Mouse (Mus musculus) Patski (cell line): Measurements from ENCODE around the gene Ccdc50. TPM values are rescaled to one million over a fixed set of nuclear protein-coding genes. Genes with fewer than 3 reads are reported as not detected.
A peak's percentile ranks its signal among the peaks of the same experiment; 100 is the strongest.

Experiments
- ATAC-seq: fragments of 100-300 bp; one replicate; pipeline ENCODE4 v1.8.0; 2021
- CTCF ChIA-PET: fragments of 350-600 bp; sonication (Branson Sonifier 250); formaldehyde crosslinking; loops from one replicate; lab custom pipeline; 2022; ENCODE audit warnings: inconsistent platforms; lab: Charles Lee
- POLR2A ChIA-PET: fragments of 350-600 bp; sonication (Branson Sonifier 250); formaldehyde crosslinking; loops from one replicate; lab custom pipeline; 2022; ENCODE audit warnings: antibody characterized with exemption, inconsistent platforms; lab: Charles Lee
- DNase-seq: peaks from one replicate; pipeline ENCODE4 v3.0.0-alpha.2; 2011; ENCODE audit warnings: low read depth, low spot score
- H3K27me3 ChIP-seq: fragments of 371-371 bp; one replicate; pipeline ENCODE4 v1.5.1; 2021
- CTCF ChIP-seq: fragments of 100-300 bp; IDR thresholded peaks from one replicate; pipeline ENCODE4 v1.5.1; 2021
- in situ Hi-C: fragments of 300-500 bp; cut with MboI; formaldehyde crosslinking; loops from 3 replicates; pipeline ENCODE4 v1.11.1; 2018; ENCODE audit warnings: low pct_unique_long_range_greater_than_20kb, mixed read lengths
- polyA plus RNA-seq: library from polyadenylated mRNA; unstranded; gene quantifications from one replicate; pipeline ENCODE4 v1.2.3, GENCODE M21; 2021

The Ccdc50 gene
- polyA plus RNA-seq, 1 experiment from 2014 or later = 120 TPM

DNA sequence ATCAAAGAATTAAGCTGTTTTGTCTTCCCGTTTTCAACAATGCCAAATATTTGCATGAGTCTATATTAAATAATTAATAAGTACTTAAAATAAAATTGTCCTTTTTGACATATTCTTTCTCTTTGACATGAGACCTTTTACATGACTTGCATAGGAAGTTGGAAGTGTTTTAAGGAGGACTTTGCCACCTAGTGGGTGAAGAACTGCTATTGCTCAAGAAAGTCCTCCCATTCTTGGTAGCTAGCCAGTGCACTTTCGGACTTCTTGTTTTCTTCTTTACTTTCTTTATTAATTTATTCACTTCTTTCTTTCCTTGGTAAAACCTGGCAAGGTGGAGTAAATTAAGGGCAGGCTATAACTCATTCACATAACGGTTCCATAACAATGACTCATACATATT lies 55.3 kb downstream of the Ccdc50 start:
- TF ChIP-seq CTCF = peak; percentile 26
- no peaks in the 10 kb centered on the region for H3K27me3 ChIP-seq
- POLR2A ChIA-PET = interaction anchor here (0.6 kb wide), 1 partner anchor 98 kb away, joined by 4 read pairs; no protein-coding TSS in a partner anchor
- ATAC-seq (no peak), DNase-seq (no peak)
- CTCF ChIA-PET = interaction anchor here (0.8 to 1.5 kb wide), 5 partner anchors 9 to 139 kb away, joined by 3 read pairs; no protein-coding TSS in a partner anchor
- in situ Hi-C loops = no loop called here

- in situ Hi-C loops = no loop called here
- no peak for TF ChIP-seq CTCF
- ChIA-PET CTCF (no interaction called here), POLR2A (no interaction called here)
- no peak for ATAC-seq
- no peak for DNase-seq
- H3K27me3 ChIP-seq = no peaks in the 10 kb centered on the region
Observed at GRCm38 (mm10) chr16:27449360-27449759, 60.7 kb downstream of the Ccdc50 start.

DNA sequence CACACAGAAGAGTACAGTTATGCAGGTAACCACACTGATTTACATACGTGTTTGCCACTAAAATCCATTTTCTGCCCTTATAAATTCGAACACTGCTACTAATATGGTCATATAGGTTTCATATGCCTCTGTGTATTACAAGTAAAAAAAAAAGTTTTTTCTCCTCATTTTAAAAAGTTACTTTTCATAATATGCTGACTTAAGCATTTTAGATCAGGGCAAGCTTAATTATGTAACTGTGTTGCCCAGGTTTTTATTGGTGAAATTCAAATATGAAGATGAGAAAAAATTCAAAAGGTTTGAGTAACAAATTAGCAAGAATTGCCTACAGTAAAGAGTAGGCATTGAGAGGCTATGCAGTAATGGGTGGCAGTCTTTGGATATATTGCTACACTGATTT lies 62.0 kb downstream of the Ccdc50 start:
- DNase-seq (no peak), ATAC-seq (no peak)
- POLR2A ChIA-PET = no interaction called here
- H3K27me3 ChIP-seq = no peaks in the 10 kb centered on the region
- CTCF ChIA-PET = no interaction called here
- in situ Hi-C loops = loop anchor here (25.0 kb wide), 2 partner anchors 463 to 712 kb away; partner anchors contain the start of gene Gmnc
- TF ChIP-seq CTCF = no peak

- ChIA-PET CTCF (interaction anchor here (0.8 to 2.8 kb wide), 2 partner anchors 16 to 231 kb away, joined by 4 to 9 read pairs; no protein-coding TSS in a partner anchor), POLR2A (no interaction called here)
- in situ Hi-C loops = loop anchor here (25.0 kb wide), 2 partner anchors 466 to 709 kb away; partner anchors contain the start of gene Gmnc
- H3K27me3 ChIP-seq = no peaks in the 10 kb centered on the region
- DNase-seq = no peak
- peak; percentile 65 for ATAC-seq
- TF ChIP-seq CTCF = no peak
Observed at GRCm38 (mm10) chr16:27453396-27453795, 64.7 kb downstream of the Ccdc50 start.

DNA sequence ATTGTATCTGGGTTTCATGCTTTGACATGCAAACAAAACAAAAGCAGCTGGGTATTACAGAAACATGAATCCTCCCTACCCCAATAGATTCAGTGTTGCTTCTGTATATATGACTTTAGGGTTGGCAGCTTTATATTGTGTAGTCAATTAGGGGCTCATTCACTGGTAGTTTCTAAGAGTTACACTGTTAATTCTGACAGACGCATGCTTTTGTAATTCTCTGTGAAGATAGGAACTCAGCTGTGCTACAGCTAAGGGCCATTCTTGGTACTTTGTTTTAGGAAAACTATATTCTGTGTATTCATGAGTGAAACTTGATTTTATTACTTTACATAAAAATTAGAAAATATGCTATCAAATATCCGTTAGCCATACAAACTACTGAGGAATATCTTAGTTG lies 65.2 kb downstream of the Ccdc50 start:
- CTCF ChIA-PET = interaction anchor here (0.8 to 2.8 kb wide), 2 partner anchors 15 to 232 kb away, joined by 4 to 9 read pairs; no protein-coding TSS in a partner anchor
- DNase-seq (no peak), ATAC-seq (no peak)
- in situ Hi-C loops = loop anchor here (25.0 kb wide), 2 partner anchors 467 to 708 kb away; partner anchors contain the start of gene Gmnc
- TF ChIP-seq CTCF = no peak
- H3K27me3 ChIP-seq = no peaks in the 10 kb centered on the region
- POLR2A ChIA-PET = no interaction called here

DNA sequence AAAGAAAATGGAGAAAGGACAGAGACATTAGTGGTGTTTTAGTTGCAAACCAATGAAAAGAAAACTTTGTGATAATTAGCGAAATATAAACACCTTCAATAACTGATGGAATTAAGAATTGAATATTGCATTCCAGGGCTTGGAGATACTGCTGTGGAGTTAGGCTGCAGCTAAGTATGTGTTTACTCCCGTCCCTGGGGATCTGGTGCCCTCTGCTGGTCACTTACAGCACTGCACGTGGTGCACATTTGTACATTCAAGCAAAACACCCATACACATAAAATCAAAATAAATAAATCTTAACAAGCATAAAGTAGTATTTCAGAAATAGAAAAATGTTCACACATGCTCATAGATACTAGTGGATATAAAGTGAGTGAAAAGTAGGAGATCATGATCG lies 68.6 kb downstream of the Ccdc50 start:
- ATAC-seq = peak; percentile 78
- peaks cover 6% of the 10 kb centered on the region for H3K27me3 ChIP-seq
- TF ChIP-seq CTCF = peak; percentile 98
- in situ Hi-C loops = loop anchor here (5.0 to 25.0 kb wide), 4 partner anchors 235 to 705 kb away; partner anchors contain the start of gene Gmnc
- ChIA-PET POLR2A (no interaction called here), CTCF (interaction anchor here (0.8 to 3.8 kb wide), 2 partner anchors 11 to 104 kb away, joined by 3 to 24 read pairs; no protein-coding TSS in a partner anchor)
- no peak for DNase-seq

DNA sequence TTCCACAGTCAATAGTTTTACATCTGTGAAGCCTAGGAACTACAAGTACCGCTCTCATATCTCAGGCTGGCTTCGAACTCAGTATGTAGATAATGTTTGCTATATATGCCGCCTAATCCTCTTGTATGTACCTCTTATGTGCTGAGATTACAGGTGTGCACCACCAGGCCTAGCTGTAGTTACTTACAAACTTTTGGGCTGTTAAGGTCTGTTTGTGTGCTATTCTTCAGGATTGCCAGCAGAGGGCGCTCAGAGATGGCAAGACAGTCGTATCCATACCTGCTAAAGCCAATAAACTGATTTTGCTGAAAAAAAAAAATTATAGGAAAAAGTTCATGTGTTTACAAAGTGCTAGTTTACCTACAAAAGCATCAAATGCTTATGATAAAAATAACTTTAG lies 80.1 kb downstream of the Ccdc50 start:
- ATAC-seq = peak; percentile 62

GRCm38 (mm10) chr16:27471389-27471788 lies 82.7 kb downstream of the Ccdc50 start:
- CTCF ChIA-PET = no interaction called here
- POLR2A ChIA-PET = no interaction called here
- in situ Hi-C loops = loop anchor here (5.0 to 25.0 kb wide), 3 partner anchors 484 to 1016 kb away; partner anchors contain the start of gene Gmnc
- H3K27me3 ChIP-seq = peaks cover 39% of the 10 kb centered on the region
- no peak for TF ChIP-seq CTCF
- DNase-seq = no peak
- ATAC-seq = no peak

More for the DNA sequence above, 80.1 kb downstream of the Ccdc50 start:
- no peak for DNase-seq
- TF ChIP-seq CTCF = peak; percentile 88
- POLR2A ChIA-PET = no interaction called here
- H3K27me3 ChIP-seq = peaks cover 26% of the 10 kb centered on the region
- in situ Hi-C loops = loop anchor here (25.0 kb wide), 2 partner anchors 481 to 694 kb away; partner anchors contain the start of gene Gmnc
- CTCF ChIA-PET = interaction anchor here (0.9 to 2.3 kb wide), 10 partner anchors 10 to 1023 kb away, joined by 3 to 24 read pairs (median 4); no protein-coding TSS in a partner anchor

DNA sequence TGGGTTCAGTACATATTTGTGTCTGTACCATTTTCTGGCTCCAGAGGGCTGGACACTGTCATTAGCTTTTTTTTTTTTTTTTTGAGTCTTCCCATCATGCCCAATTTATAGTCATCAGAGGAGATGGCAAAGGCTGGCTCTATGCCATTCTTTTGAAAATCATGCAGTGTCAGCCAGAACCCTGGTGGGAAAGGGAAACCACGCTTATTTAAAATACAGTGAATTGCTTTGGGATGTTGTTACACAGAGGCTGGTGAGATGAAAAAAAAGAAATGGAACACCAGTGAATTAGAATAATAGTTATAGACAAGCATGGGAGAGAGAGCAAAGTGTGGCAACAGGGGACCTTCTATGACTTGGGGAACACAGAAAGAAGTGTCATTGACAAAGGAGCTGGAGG lies 95.2 kb downstream of the Ccdc50 start:
- ATAC-seq (no peak), DNase-seq (no peak)
- ChIA-PET CTCF (no interaction called here), POLR2A (no interaction called here)
- no peak for TF ChIP-seq CTCF
- in situ Hi-C loops = no loop called here
- H3K27me3 ChIP-seq = peaks cover 69% of the 10 kb centered on the region

Other genes with a start within 250 kb of the Ccdc50 start
- gene Ostn, start 81.4 kb upstream of the Ccdc50 start, polyA plus RNA-seq = 0.23 TPM
- not detected for gene Uts2b, start 18.6 kb upstream of the Ccdc50 start, polyA plus RNA-seq